Mouse (Mus musculus) liver, embryonic 14 days (tissue): ENCODE data around the gene Zfp867. TPM values are rescaled to one million over a fixed set of nuclear protein-coding genes. Genes with fewer than 3 reads are reported as not detected.

Experiments used
- polyA plus RNA-seq: library from polyadenylated mRNA; depleted of rRNA; stranded (reverse); fragments of >200 nt; gene quantifications from 2 replicates; pipeline ENCODE4 v1.2.3, GENCODE M21; 2012; rRNA removed

Gene Zfp867
- polyA plus RNA-seq, result 0.71 and 0.76 TPM in 2 replicates

DNA sequence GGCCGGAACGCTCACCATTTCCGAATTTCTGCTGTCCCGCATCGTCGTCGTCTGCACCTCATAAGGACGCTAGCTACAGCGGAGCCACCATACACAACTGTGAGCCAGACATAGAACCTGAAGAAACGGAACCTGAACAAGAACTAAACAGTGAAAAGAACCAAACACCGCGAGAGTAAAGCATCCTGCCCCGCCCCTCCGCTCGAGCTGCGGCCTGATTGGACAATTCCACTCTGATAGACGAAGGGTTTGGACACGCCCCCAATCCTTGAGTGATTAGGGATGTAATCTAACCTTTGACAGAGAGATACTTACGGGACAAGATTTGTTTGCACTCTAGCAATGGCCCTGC is at the start of gene Zfp867:
TSS of gene Zfp867 (minus strand) at position 149 of the 352 bp plus-strand sequence.

DNA sequence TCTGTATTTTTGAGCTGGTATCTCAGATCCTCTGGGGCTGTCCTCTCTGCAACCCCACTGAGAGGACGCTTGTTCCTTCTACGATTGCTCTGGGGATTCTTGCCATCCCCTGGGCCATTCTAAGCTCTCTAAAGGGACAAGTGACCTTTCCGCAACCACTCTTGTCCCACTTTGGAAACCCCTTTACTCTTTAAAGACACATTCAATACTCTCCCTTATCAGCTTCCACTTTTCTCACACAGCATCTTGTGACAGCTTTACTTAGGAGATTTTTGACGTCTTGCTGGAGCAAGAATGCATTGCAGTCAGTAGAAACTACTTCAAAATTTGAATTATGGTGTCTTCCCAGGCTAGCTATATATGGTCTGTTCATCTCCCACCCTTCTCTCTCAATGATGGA is 21.2 kb downstream of the Zfp867 start, which contains the start of gene Snap47:
TSS of gene Snap47 (minus strand) at position 101 of the 400 bp plus-strand sequence.

DNA sequence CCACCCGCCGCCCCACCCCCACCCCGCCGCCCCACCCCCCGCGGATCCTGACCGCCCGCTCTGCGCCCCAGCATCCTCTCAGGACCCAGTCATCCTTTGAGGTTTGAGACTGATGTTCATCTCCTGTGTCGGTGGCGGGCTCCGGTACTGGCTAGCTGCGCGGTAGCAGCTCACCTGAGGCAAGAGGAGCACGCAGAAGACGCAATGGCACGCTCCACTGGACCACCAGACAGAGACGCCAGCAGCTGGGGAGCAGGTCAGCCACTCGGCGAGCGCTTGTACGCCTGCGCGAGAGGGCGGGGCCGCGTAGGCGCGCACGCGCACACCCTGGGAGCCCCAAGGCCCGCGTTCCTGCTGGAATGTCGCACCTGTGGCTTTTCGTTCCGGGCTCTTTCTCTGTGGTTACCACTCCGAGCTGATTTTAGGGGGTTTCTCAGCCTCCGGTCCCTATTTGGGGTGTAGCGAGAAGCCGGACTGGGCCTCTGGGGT is 22.5 kb downstream of the Zfp867 start, which contains the start of gene Jmjd4:
TSS of gene Jmjd4 (plus strand) at position 305 of the 489 bp plus-strand sequence.

Other genes with a start within 250 kb of the Zfp867 start
- 178 and 203 TPM in 2 replicates for gene Arf1, start 244.2 kb downstream of the Zfp867 start, polyA plus RNA-seq
- gene Wnt3a, start 181.7 kb downstream of the Zfp867 start, polyA plus RNA-seq, result 0.02 TPM in 2 replicates
- gene Wnt9a, start 165.5 kb downstream of the Zfp867 start, polyA plus RNA-seq, result 0.10 and 0.21 TPM in 2 replicates
- not detected in 2 replicates for gene Prss38, start 96.8 kb downstream of the Zfp867 start, polyA plus RNA-seq
- 2.7 and 3.5 TPM in 2 replicates for gene Jmjd4, start 22.4 kb downstream of the Zfp867 start, polyA plus RNA-seq
- gene Snap47, start 21.3 kb downstream of the Zfp867 start, polyA plus RNA-seq, result 11.5 and 13.8 TPM in 2 replicates
- 2.2 and 2.6 TPM in 2 replicates for gene Zkscan17, start 54.3 kb upstream of the Zfp867 start, polyA plus RNA-seq
- gene Nlrp3, start 69.1 kb upstream of the Zfp867 start, polyA plus RNA-seq, result 0.43 and 0.52 TPM in 2 replicates
- not detected in 2 replicates for gene Olfr222, start 103.8 kb upstream of the Zfp867 start, polyA plus RNA-seq
- not detected in 2 replicates for gene Olfr223, start 120.8 kb upstream of the Zfp867 start, polyA plus RNA-seq
- gene Mprip, start 188.8 kb upstream of the Zfp867 start, polyA plus RNA-seq, result 14.7 and 16.7 TPM in 2 replicates